Mouse (Mus musculus) heart, embryonic 11.5 days (tissue): ENCODE measurements around the gene Vmn1r40. TPM values are rescaled to one million over a fixed set of nuclear protein-coding genes. Genes with fewer than 3 reads are reported as not detected.

Experiments used
- ATAC-seq: fragments of 200-750 bp; cut with Nextera tagmentation; replicated peaks from 2 replicates; pipeline ENCODE4 v1.8.0; 2017; ENCODE audit warnings: moderate library complexity; ENCODE audit not compliant: insufficient number of reproducible peaks, low FRiP score, low TSS enrichment
- H3K27ac ChIP-seq: fragments of 300-500 bp; sonication (generic); 2 replicates; pipeline ENCODE4 v1.5.1; 2014; ENCODE audit warnings: mild to moderate bottlenecking, low read depth, low read length
- H3K27me3 ChIP-seq: fragments of 300-500 bp; sonication (generic); 2 replicates; pipeline ENCODE4 v1.6.1; 2014; ENCODE audit warnings: mild to moderate bottlenecking, low read length, mixed read lengths; ENCODE audit not compliant: control insufficient read depth, insufficient read depth
- H3K36me3 ChIP-seq: fragments of 300-500 bp; sonication (generic); 2 replicates; pipeline ENCODE4 v1.6.1; 2014; ENCODE audit warnings: mild to moderate bottlenecking, low read length, moderate library complexity, mixed read lengths; ENCODE audit not compliant: control insufficient read depth, insufficient read depth
- H3K4me1 ChIP-seq: fragments of 300-500 bp; sonication (generic); 2 replicates; pipeline ENCODE4 v1.6.1; 2014; ENCODE audit warnings: low read length; ENCODE audit not compliant: control insufficient read depth, insufficient read depth
- H3K4me2 ChIP-seq: fragments of 300-500 bp; sonication (generic); 2 replicates; pipeline ENCODE4 v1.6.1; 2014; ENCODE audit warnings: mild to moderate bottlenecking, moderate library complexity
- H3K4me3 ChIP-seq: fragments of 300-500 bp; sonication (generic); 2 replicates; pipeline ENCODE4 v1.5.1; 2014; ENCODE audit warnings: low read depth, low read length
- H3K9ac ChIP-seq: fragments of 300-500 bp; sonication (generic); 2 replicates; pipeline ENCODE4 v1.6.1; 2014; ENCODE audit warnings: mild to moderate bottlenecking, low read depth, low read length, moderate library complexity
- H3K9me3 ChIP-seq: fragments of 300-500 bp; sonication (generic); replicated peaks from 2 replicates; pipeline ENCODE4 v1.6.1; 2016; ENCODE audit warnings: low read length; ENCODE audit not compliant: control insufficient read depth
- WGBS: fragments of 180-500 bp; shearing (Covaris S2); extraction: QIAGEN DNeasy Blood & Tissue Kit; methylation state at CpG from one replicate; pipeline ENCODE4 v1.1.7; 2014; ENCODE audit not compliant: insufficient replicate concordance; 5-methylcytosine and 5-hydroxymethylcytosine counted together
- polyA plus RNA-seq: library from polyadenylated mRNA; unstranded; fragments of >200 nt; fragmentation: Nextera tagmentation; extraction: Ambion mirVana; gene quantifications from 2 replicates; pipeline ENCODE4 v1.2.1, GENCODE M21; 2014

The Vmn1r40 gene
- polyA plus RNA-seq, 1 experiment from 2014 or later: not detected

GRCm38 (mm10) chr6:89706624-89707023, 716 bp upstream of the Vmn1r40 start:
- H3K36me3 ChIP-seq: no peaks in the 10 kb centered on the region
- no peak overlapping the region for H3K4me2 ChIP-seq
- no peak overlapping the region for H3K27ac ChIP-seq
- no peak for ATAC-seq
- H3K4me1 ChIP-seq: no peaks in the 10 kb centered on the region
- WGBS: 66% methylated on average over 2 of the region's 2 CpGs
- H3K4me3 ChIP-seq: no peak overlapping the region
- H3K27me3 ChIP-seq: no peaks in the 10 kb centered on the region
- H3K9ac ChIP-seq: no peak overlapping the region
- 0 out of 2 replicates have a peak, but pooled peaks cover 2% of the 10 kb centered on the region for H3K9me3 ChIP-seq

- Histone ChIP-seq H3K4me3 (no peak overlapping the region), H3K4me1 (no peaks in the 10 kb centered on the region), H3K27ac (no peak overlapping the region), H3K4me2 (no peak overlapping the region), H3K9me3 (0 out of 2 replicates have a peak, but pooled peaks cover 2% of the 10 kb centered on the region), H3K9ac (no peak overlapping the region), H3K36me3 (no peaks in the 10 kb centered on the region), H3K27me3 (no peaks in the 10 kb centered on the region)
- ATAC-seq: no peak
Measured at GRCm38 (mm10) chr6:89718051-89718450, 10.7 kb downstream of the Vmn1r40 start.

DNA sequence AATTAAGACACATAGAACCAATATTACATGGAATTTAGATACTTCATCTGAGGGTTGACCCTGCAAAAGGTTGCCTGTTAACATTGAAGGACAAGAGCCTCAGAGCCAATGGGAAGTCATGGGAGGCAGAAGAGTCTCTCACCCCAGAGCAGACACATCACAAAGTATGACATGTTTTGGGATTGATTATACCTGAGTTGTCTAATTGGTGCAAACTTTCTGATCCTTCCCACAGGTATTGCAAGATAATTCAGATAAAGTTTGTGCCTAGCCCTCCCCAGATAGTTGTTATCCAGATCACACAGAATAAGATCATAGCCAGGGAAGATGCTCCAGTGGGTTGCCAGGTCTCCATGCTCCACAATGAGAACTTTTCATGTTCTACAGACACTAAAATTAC, 33.1 kb downstream of the Vmn1r40 start, which contains the start of gene Vmn1r41:
Gene Vmn1r41, plus strand, starts transcription at position 301 of the 400 bp plus-strand sequence.
- H3K36me3 ChIP-seq: no peaks in the 10 kb centered on the region
- no peaks in the 10 kb centered on the region for H3K9me3 ChIP-seq
- H3K4me2 ChIP-seq: no peak within 1 kb of the TSS
- no peak for ATAC-seq
- H3K27me3 ChIP-seq: no peaks in the 10 kb centered on the region
- no peaks in the 10 kb centered on the region for H3K4me1 ChIP-seq
- no peak within 1 kb of the TSS for H3K9ac ChIP-seq
- H3K4me3 ChIP-seq: no peak within 1 kb of the TSS
- no peak within 1 kb of the TSS for H3K27ac ChIP-seq

DNA sequence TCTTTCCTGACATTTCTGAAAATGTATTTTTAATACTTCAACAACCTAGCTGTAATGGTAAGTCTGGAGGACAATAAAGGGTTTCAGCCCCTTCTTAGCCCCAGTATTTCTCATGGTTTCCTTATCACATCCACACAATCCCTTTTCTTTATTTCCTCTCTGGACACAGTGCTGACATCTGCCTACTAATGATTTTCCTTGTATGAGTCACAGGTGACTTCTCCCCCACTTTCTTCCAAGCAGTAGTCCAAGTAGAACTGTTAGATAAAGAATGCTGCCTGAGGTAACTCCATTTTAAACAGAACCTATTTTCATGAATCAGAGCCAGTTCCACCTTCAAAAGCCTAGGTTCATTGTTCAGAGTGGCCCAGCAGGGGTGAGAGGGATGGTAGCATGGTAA, 35.5 kb downstream of the Vmn1r40 start:
- Histone ChIP-seq H3K27me3 (no peaks in the 10 kb centered on the region), H3K36me3 (no peaks in the 10 kb centered on the region), H3K27ac (no peak overlapping the region), H3K4me3 (no peak overlapping the region), H3K4me1 (no peaks in the 10 kb centered on the region), H3K9me3 (no peaks in the 10 kb centered on the region), H3K4me2 (no peak overlapping the region), H3K9ac (no peak overlapping the region)
- no peak for ATAC-seq

Other genes with a start within 250 kb of the Vmn1r40 start
- 45.5 and 45.9 TPM in 2 replicates for gene Chchd6, start 111.9 kb upstream of the Vmn1r40 start, polyA plus RNA-seq
- gene Txnrd3, start 63.6 kb upstream of the Vmn1r40 start, polyA plus RNA-seq: 8.7 and 10.4 TPM in 2 replicates
- not detected in 2 replicates for gene Vmn1r41, start 33.2 kb downstream of the Vmn1r40 start, polyA plus RNA-seq
- not detected in 2 replicates for gene Vmn1r42, start 168.9 kb downstream of the Vmn1r40 start, polyA plus RNA-seq
- gene Vmn1r43, start 168.9 kb downstream of the Vmn1r40 start, polyA plus RNA-seq: not detected in 2 replicates
- gene Vmn1r44, start 176.1 kb downstream of the Vmn1r40 start, polyA plus RNA-seq: not detected in 2 replicates
- not detected in 2 replicates for gene Vmn1r45, start 233.1 kb downstream of the Vmn1r40 start, polyA plus RNA-seq